Mouse (Mus musculus) erythroblast, embryonic 14.5 days (primary cell): ENCODE measurements around the gene Sbk3.

Experiments
- GATA1 ChIP-seq: IDR thresholded peaks from 2 replicates; pipeline ENCODE4 v1.6.1; 2012; ENCODE audit warnings: low read length, inconsistent platforms, mixed read lengths
- TAL1 ChIP-seq: IDR thresholded peaks from 3 replicates; pipeline ENCODE4 v1.6.1; 2012; ENCODE audit warnings: low read length, inconsistent platforms, mixed read lengths

GRCm38 (mm10) chr7:5008229-5008628 lies 37.3 kb upstream of the Sbk3 start:
- no peak for TF ChIP-seq GATA1
- no peak for TF ChIP-seq TAL1
